Mouse (Mus musculus): ENCODE measurements around the gene Arf4. TPM values are rescaled to one million over a fixed set of nuclear protein-coding genes. Genes with fewer than 3 reads are reported as not detected.
"Not testable (repeated sequence)": the region's sequence is repeated elsewhere in the genome, so short reads cannot be mapped to it uniquely, and the experiment has no call there.

The Arf4 gene
- polyA plus RNA-seq, 1 experiment from 2014 or later = 553 TPM

DNA sequence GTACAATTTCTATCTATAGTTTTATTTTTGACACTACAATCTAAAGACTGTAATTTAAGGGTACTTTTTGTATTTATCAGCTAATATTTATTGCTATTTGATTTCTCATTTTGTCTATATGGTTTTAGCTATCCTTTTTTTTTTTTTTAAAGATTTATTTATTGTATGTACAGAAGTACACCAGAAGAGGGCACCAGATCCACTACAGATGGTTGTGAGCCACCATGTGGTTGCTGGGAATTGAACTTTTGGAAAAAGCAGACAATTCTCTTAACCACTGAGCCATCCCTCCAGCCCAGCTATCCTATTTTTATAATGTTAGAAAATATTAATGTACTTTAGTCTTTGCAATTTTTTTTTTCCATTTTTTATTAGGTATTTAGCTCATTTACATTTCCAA lies 60.0 kb downstream of the Arf4 start:
- Histone ChIP-seq H3K36me3 (no peaks in the 10 kb centered on the region), H3K4me2 (replicated peaks) (no peak overlapping the region), H3K9ac (no peak overlapping the region), H3K4me1 (no peaks in the 10 kb centered on the region), H3K4me3 (no peak overlapping the region), H3K27me3 (no peaks in the 10 kb centered on the region), H3K27ac (no peak overlapping the region), H3K9me3 (no peaks in the 10 kb centered on the region)
- ATAC-seq (ENCODE audit: insufficient number of reproducible peaks, insufficient read depth, low FRiP score, low TSS enrichment) = no peak

DNA sequence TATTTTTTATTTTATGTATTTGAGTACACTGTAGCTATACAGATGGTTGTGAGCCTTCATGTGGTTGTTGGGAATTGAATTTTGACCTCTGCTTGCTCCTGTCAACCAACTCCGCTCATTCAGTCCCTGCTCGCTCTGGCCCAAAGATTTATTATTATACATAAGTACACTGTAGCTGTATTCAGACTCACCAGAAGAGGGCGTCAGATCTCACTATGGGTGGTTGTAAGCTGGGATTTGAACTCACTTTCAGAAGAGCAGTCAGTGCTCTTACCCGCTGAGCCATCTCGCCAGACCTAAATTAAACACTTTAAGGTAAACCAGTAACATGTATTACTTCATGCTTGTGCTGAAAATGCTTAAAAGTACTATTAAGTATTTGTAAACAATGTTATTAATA lies 67.4 kb downstream of the Arf4 start:
- not testable (repeated sequence) for H3K4me2 ChIP-seq (replicated peaks); H3K4me1 ChIP-seq; H3K36me3 ChIP-seq; ATAC-seq (ENCODE audit: insufficient number of reproducible peaks, insufficient read depth, low FRiP score, low TSS enrichment); H3K4me3 ChIP-seq; H3K27ac ChIP-seq; H3K9me3 ChIP-seq; H3K27me3 ChIP-seq; H3K9ac ChIP-seq
- WGBS = 82% methylated on average over 5 of the region's 5 CpGs

Small RNA genes lying within 50 kb of the gene (microRNA-seq; reads per million reads assigned to microRNA genes)
- 1.8 reads per million, percentile 3 among the genes with 10 or more reads in this experiment for gene Mir7672

Other genes with a start within 250 kb of the Arf4 start
- gene Slmap, start 103.1 kb upstream of the Arf4 start, polyA plus RNA-seq (2016; fragmentation: Nextera tagmentation; extraction: Ambion mirVana) = 23.4 and 26.9 TPM in 2 replicates
- 36.7 and 38.2 TPM in 2 replicates for gene Dennd6a, start 64.2 kb upstream of the Arf4 start, polyA plus RNA-seq (2016; fragmentation: Nextera tagmentation; extraction: Ambion mirVana)
- gene Pde12, start 31.8 kb downstream of the Arf4 start, polyA plus RNA-seq (2016; fragmentation: Nextera tagmentation; extraction: Ambion mirVana) = 11.0 and 11.3 TPM in 2 replicates
- 0.04 TPM in 1 of 2 replicates, not detected in the other for gene Dnah12, start 55.2 kb downstream of the Arf4 start, polyA plus RNA-seq (2016; fragmentation: Nextera tagmentation; extraction: Ambion mirVana)

All from embryonic facial prominence, embryonic 12.5 days (tissue).